9 mouse cellular contexts compared by ENCODE assay signal in genomic region chr7:65319047-65319725, GRCm38 (mm10).
A peak's percentile ranks its signal among the peaks of the same experiment; 100 is the strongest.
DNase-seq lines count a peak whose midpoint lies in the region; ATAC-seq lines count a peak whose summit lies in the region.
"Had no signal": no experiment of that assay in that cellular context is flagged by ENCODE, and none has a peak within 500 bp of the region (broad histone marks: within the 10 kb centered on the region; RNA-seq: fewer than 3 reads in every experiment).

No protein-coding gene starts in this region.

- ATAC-seq in hematopoietic stem cell, adult 5-6 weeks (replicated peaks in 1 of 2; ENCODE audit: insufficient read depth in 1 of 2, low FRiP score in 2 of 2, low TSS enrichment in 1 of 2, low read depth in 1 of 2, poor library complexity in 2 of 2, severe bottlenecking in 2 of 2) = peak; percentile 67 to 69; a peak in 2 of 4 replicates

- H3K27me3 ChIP-seq in heart, embryonic 10.5 days (ENCODE audit: insufficient read depth, poor library complexity, severe bottlenecking) = no peaks in the 10 kb centered on the region
- no peaks in the 10 kb centered on the region for H3K27me3 ChIP-seq in embryonic facial prominence, embryonic 10.5 days (replicated peaks; ENCODE audit: low read depth, poor library complexity, severe bottlenecking)
- H3K27me3 ChIP-seq: limb, embryonic 15.5 days had no signal

- WGBS in heart, embryonic 10.5 days = 73% methylated on average over 5 of the region's 5 CpGs
- WGBS in embryonic facial prominence, embryonic 10.5 days = 75% methylated on average over 5 of the region's 5 CpGs

- no peak overlapping the region for H3K4me3 ChIP-seq in heart, embryonic 10.5 days
- H3K4me3 ChIP-seq in embryonic facial prominence, embryonic 10.5 days = no peak overlapping the region
- H3K4me3 ChIP-seq: limb, embryonic 15.5 days had no signal

- H3K4me1 ChIP-seq in heart, embryonic 10.5 days = no peaks in the 10 kb centered on the region
- H3K4me1 ChIP-seq in embryonic facial prominence, embryonic 10.5 days = no peaks in the 10 kb centered on the region
- H3K4me1 ChIP-seq: limb, embryonic 15.5 days had no signal

- peaks cover 74% of the 10 kb centered on the region for H3K36me3 ChIP-seq in heart, embryonic 10.5 days
- peaks cover 75% of the 10 kb centered on the region for H3K36me3 ChIP-seq in embryonic facial prominence, embryonic 10.5 days (replicated peaks)

- DNase-seq in heart, adult 18-20 months = peak; percentile 53 to 91
- no peak for DNase-seq in heart, embryonic 10.5 days (ENCODE audit: low spot score)
- DNase-seq in adrenal gland, postnatal 25 days = peak; percentile 44
- peak; percentile 62 for DNase-seq in embryonic facial prominence, embryonic 10.5 days (ENCODE audit: low spot score)
- DNase-seq in layer of hippocampus, adult 8-10 months (ENCODE audit: low spot score in 2 of 2) = peak; percentile 35 to 75
- peak; percentile 78 for DNase-seq in lung, postnatal 10 days
- peak; percentile 73 to 85 for DNase-seq in right cerebral cortex, postnatal 10 days (ENCODE audit: low spot score in 2 of 2)

- H3K9me3 ChIP-seq in heart, embryonic 10.5 days = no peaks in the 10 kb centered on the region
- H3K9me3 ChIP-seq in embryonic facial prominence, embryonic 10.5 days = no peaks in the 10 kb centered on the region
- H3K9me3 ChIP-seq: limb, embryonic 15.5 days had no signal

- no peak overlapping the region for H3K27ac ChIP-seq in heart, embryonic 10.5 days
- no peak overlapping the region for H3K27ac ChIP-seq in embryonic facial prominence, embryonic 10.5 days (replicated peaks)
- H3K27ac ChIP-seq: limb, embryonic 15.5 days had no signal
